Mouse (Mus musculus): ENCODE results near the gene Gipc2. TPM values are rescaled to one million over a fixed set of nuclear protein-coding genes. Genes with fewer than 3 reads are reported as not detected.

Gipc2 gene
- 171 and 172 TPM in 2 replicates for polyA plus RNA-seq (2015; fragmentation: Nextera tagmentation; extraction: Ambion mirVana)

DNA sequence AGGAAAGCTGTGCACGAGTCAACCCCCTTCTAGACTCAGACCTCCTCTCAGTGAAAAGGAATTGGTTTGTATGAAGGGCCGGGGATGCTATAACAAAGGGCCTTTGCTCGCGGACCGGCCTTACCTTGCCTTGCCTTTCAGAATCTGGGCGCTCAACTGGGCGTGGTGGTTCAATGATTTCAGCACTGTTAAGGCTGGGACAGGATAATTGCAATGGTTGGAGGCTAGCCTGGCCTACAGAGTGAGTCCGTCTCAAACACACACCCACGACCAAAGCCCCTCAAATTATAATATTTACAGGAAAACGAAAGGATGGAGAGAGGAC lies at the start of gene Gipc2:
TSS of gene Gipc2 (minus strand) at position 132 of the 325 bp plus-strand sequence.
- Histone ChIP-seq H3K9me3 (no peaks in the 10 kb centered on the region), H3K36me3 (no peaks in the 10 kb centered on the region), H3K4me3 (replicated peaks) (peak within 1 kb of the TSS; percentile 49), H3K4me1 (replicated peaks) (peaks cover 16% of the 10 kb centered on the region; the same call in 1 of the 2 replicates), H3K4me2 (replicated peaks) (peak within 1 kb of the TSS; percentile 72), H3K27ac (peak within 1 kb of the TSS; percentile 84), H3K9ac (peak within 1 kb of the TSS; percentile 50), H3K27me3 (replicated peaks) (no peaks in the 10 kb centered on the region)
- 13% methylated on average over 10 of the region's 10 CpGs for WGBS
- peak; percentile 59 for ATAC-seq

DNA sequence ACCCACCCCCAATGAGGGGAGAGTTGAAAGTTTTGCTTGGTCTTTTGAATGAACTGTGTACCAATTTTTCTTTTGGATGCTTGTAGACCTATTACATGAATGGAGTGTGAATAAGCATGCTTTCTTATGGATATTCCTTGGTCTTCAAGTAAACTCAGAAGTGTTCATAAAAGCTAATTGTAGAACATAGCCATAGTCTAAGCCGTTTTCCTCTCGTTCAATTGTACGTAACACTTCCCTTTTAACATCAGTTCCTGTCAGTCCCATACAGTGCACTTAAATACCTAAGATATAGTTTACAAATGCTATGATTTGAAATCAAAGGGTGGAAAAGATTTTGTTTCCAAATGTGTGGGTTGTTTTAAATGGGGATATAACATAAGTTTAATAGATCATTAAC lies 47.4 kb upstream of the Gipc2 start:
- no peak overlapping the region for H3K9ac ChIP-seq
- no peak for ATAC-seq
- peak overlapping the region; percentile 84 for H3K4me2 ChIP-seq (replicated peaks)
- WGBS, result 40% methylated on average over 3 of the region's 3 CpGs
- H3K27ac ChIP-seq, result no peak overlapping the region
- H3K4me3 ChIP-seq (replicated peaks), result no peak overlapping the region
- H3K9me3 ChIP-seq, result no peaks in the 10 kb centered on the region
- H3K27me3 ChIP-seq (replicated peaks), result no peaks in the 10 kb centered on the region
- peaks cover 3% of the 10 kb centered on the region for H3K36me3 ChIP-seq
- H3K4me1 ChIP-seq (replicated peaks), result peaks cover 15% of the 10 kb centered on the region; the same call in 1 of the 2 replicates

DNA sequence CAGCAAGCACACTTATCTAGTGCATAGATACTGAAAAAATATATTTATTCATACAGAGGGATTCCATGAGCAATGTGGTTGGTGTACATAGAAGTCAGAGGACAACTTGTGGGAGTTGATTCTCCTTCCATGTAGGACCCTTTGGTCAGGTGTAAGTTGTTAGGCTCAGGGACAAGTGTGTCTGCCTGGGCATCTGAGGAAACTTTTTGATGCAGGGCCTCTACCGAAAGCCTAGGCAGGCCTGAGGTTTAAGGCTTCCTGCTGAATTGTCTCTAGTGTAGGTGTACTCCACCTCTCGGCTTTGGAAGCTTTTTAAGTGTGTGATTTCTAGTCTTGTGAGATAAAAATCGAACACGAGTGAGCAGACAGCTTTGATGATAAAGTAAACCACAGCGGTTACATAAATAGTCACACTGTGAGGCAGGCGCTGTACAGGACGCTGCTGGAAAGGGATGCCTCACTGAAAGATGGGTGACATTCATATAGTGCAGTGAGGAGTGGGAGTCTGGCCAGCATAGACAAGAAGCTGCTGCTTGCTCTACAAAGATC lies 45.8 kb upstream of the Gipc2 start:
- Histone ChIP-seq H3K36me3 (no peaks in the 10 kb centered on the region), H3K27ac (0 out of 2 replicates have a peak overlapping the region, but pooled peaks have one; percentile 4), H3K27me3 (replicated peaks) (no peaks in the 10 kb centered on the region), H3K4me3 (replicated peaks) (peak overlapping the region; percentile 96), H3K4me2 (replicated peaks) (peak overlapping the region; percentile 84), H3K9ac (peak overlapping the region; percentile 100), H3K9me3 (no peaks in the 10 kb centered on the region), H3K4me1 (replicated peaks) (peaks cover 16% of the 10 kb centered on the region; the same call in 1 of the 2 replicates)
- ATAC-seq, result no peak
- 6% methylated on average over 7 of the region's 7 CpGs for WGBS

DNA sequence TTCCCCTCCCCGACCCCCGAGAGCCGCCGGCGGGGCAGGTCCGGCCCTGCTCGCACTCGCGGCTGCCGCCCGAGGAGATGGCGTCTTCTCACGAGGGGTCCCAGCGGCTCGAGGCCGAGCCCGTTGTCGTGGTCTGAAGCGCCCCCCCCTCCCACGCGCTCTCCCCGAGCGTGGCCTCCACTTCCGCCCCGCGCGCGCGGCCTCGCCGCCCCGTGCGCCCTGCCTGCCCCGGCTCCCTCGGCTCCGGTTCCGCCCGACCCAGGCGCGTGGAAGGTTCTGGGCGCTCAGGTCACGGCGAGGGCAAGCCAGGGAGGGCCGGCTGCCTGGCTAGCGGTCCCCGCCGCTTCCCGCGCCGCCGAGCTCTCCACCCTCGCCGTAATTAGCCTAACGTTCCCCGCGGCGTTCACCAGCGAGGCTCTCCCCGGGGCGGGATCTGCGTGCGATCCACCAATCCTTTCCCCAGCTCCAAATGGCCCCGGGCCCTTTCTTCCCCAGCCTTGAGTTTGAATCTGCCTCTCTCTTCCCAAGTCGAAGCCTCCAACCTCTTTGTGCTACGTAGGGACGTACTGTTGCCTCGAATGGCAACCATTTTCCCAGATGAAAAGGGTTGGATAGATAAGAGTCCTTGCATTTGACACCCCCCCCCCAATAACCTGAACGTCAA lies 44.8 kb upstream of the Gipc2 start:
- Histone ChIP-seq H3K9ac (peak overlapping the region; percentile 100), H3K4me3 (replicated peaks) (peak overlapping the region; percentile 96), H3K27ac (peak overlapping the region; percentile 99), H3K27me3 (replicated peaks) (no peaks in the 10 kb centered on the region), H3K4me2 (replicated peaks) (peak overlapping the region; percentile 84), H3K36me3 (no peaks in the 10 kb centered on the region), H3K9me3 (no peaks in the 10 kb centered on the region), H3K4me1 (replicated peaks) (peaks cover 16% of the 10 kb centered on the region; the same call in 1 of the 2 replicates)
- under 1% methylated on average over 64 of the region's 68 CpGs for WGBS
- ATAC-seq, result peak; percentile 70

DNA sequence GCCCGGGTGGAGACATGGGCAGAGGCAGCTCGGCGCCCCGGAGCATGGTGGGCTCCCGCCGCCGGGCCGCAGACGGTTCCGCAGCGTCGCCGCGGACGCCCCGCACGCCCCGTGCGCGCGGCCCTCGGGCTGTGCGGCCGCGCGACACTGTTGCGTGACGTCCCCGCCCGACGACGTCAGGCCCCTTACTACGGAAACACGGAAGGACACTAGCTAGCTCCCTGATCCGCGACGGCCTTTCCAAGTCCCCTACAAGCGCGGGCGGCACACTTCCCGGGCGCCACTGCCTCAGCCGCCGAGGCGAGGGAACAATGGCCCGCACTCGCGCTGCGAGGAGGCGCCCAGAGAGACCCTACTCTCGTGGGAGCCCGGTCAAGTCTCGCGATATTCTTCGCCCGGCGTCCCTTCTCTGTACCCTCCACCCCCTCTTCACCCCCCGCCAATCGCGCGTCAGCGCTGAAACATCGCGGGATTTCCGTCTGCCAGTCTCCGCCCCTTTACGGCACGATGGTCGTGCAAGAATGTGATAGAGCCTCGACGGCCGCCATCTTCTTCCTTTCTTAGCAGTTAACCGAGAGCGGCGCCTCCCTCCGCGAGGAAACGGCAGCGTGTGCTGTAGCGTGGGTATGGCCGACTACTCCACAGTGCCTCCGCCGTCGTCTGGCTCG lies 44.1 kb upstream of the Gipc2 start, which contains the start of the genes Dnajb4 and Fubp1:
TSS of gene Dnajb4 (minus strand) at position 336 of the 668 bp plus-strand sequence.
TSS of gene Fubp1 (plus strand) at position 456 of the 668 bp plus-strand sequence.
- peaks cover 16% of the 10 kb centered on the region; the same call in 1 of the 2 replicates for H3K4me1 ChIP-seq (replicated peaks)
- H3K9ac ChIP-seq, result peak within 1 kb of the TSS; percentile 100
- peak; percentile 96 for ATAC-seq
- H3K4me3 ChIP-seq (replicated peaks), result peak within 1 kb of the TSS; percentile 96
- no peaks in the 10 kb centered on the region for H3K27me3 ChIP-seq (replicated peaks)
- peak within 1 kb of the TSS; percentile 84 for H3K4me2 ChIP-seq (replicated peaks)
- under 1% methylated on average over 83 of the region's 85 CpGs for WGBS
- H3K36me3 ChIP-seq, result no peaks in the 10 kb centered on the region
- H3K27ac ChIP-seq, result peak within 1 kb of the TSS; percentile 99
- no peaks in the 10 kb centered on the region for H3K9me3 ChIP-seq

DNA sequence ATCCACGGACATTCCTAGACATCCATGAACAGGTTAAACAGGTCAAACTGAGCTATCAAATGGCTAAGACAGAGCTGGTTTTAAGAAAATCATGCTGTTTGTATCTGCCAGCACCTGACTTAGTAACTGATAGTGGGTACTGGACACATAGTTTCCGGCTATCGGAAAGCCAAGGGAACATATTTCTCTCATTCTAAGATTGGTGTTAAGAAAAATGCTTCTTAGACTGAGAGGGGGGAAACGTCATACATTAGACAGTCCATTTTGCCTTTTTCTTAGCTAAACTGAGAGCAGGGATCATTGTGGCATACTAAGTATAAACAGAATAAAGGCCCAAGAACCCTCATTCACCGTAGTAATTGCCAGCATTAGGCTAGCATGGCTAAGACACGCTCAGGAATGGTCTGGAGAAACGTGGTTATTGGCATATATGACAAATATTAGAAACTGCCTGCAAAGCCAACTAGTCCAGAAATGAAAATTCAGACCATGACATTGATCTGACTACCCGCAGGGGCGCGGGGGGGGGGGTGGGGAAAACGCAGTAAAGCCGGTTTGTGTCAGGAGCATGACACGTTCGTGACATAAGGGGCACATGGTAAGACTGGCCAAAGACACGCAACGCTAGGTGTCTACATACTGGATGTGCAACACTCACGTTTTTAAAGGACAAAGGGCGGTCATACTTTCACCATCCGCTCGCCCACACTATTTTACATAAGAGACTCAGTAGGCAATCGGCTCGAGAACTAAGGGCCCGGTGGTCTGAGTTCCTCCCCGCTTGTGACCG lies 43.3 kb upstream of the Gipc2 start:
- Histone ChIP-seq H3K4me3 (replicated peaks) (peak overlapping the region; percentile 96), H3K27me3 (replicated peaks) (no peaks in the 10 kb centered on the region), H3K36me3 (no peaks in the 10 kb centered on the region), H3K9ac (peak overlapping the region; percentile 96), H3K27ac (peak overlapping the region; percentile 99), H3K4me2 (replicated peaks) (peak overlapping the region; percentile 57), H3K4me1 (replicated peaks) (peaks cover 16% of the 10 kb centered on the region; the same call in 1 of the 2 replicates), H3K9me3 (no peaks in the 10 kb centered on the region)
- 3% methylated on average over 25 of the region's 25 CpGs for WGBS
- peak; percentile 29 for ATAC-seq

DNA sequence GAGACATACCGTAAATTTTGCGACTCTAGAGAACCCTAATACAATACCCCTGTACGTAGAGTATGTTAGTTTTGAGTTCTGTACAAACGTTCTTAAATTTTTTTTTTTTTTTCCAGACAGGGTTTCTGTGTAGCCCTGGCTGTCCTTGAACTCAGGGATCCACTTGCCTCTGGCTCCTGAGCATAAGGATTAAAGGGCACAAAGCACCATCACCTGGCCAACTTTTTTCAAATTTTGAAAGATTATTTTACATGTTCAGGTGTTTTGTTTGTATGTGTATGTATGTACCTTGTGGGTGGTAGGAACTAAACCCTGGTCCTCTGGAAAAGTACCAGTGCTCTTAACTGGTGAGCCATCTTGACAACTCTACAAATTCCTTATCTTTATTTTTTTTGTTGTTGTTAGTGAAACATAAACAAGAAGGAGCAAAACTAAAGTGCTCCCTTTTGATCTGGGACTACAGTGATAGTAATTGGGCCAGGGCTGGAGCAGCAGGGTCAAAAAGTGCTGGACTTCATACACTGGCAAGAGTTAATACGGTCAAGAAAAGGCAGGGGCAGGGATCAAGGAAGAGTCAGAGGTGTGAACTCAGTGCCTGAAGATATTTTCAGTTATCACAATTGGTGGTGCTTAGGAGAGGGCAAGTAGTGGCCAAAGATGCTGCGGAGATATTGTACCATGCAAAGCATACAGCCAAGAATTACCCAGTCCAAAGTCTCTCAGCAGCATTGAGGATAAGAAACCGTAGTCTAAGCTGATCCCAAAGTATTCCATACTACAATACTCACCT lies 42.3 kb upstream of the Gipc2 start:
- H3K27ac ChIP-seq, result no peak overlapping the region
- H3K4me3 ChIP-seq (replicated peaks), result no peak overlapping the region
- no peak for ATAC-seq
- H3K9me3 ChIP-seq, result no peaks in the 10 kb centered on the region
- H3K4me2 ChIP-seq (replicated peaks), result no peak overlapping the region
- WGBS, result 79% methylated on average over 7 of the region's 7 CpGs
- H3K27me3 ChIP-seq (replicated peaks), result no peaks in the 10 kb centered on the region
- H3K4me1 ChIP-seq (replicated peaks), result peaks cover 16% of the 10 kb centered on the region; the same call in 1 of the 2 replicates
- no peak overlapping the region for H3K9ac ChIP-seq
- H3K36me3 ChIP-seq, result no peaks in the 10 kb centered on the region

DNA sequence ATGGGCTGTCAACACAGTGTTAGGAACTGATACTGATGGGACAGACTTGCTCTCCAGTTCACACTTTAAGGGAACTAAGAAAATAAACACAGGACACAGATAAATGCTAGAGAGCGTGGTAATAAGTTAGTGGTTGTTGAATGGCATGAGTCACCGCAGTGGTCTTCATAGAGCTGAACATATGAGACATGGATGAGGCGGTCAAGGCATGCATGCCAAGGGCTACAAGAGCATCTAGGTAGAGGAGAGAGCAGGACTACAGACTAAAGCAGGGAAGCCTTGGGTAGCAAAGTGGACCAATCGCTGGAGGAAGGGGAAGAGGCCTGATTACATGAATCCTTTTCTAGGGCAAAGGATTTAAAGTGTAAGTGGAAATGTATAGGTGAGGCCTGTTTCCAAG lies 41.1 kb upstream of the Gipc2 start:
- Histone ChIP-seq H3K4me1 (replicated peaks) (peaks cover 9% of the 10 kb centered on the region; the same call in 1 of the 2 replicates), H3K27me3 (replicated peaks) (no peaks in the 10 kb centered on the region), H3K9ac (no peak overlapping the region), H3K4me3 (replicated peaks) (no peak overlapping the region), H3K4me2 (replicated peaks) (no peak overlapping the region), H3K9me3 (no peaks in the 10 kb centered on the region), H3K27ac (no peak overlapping the region), H3K36me3 (no peaks in the 10 kb centered on the region)
- no peak for ATAC-seq
- 93% methylated on average over 4 of the region's 4 CpGs for WGBS

DNA sequence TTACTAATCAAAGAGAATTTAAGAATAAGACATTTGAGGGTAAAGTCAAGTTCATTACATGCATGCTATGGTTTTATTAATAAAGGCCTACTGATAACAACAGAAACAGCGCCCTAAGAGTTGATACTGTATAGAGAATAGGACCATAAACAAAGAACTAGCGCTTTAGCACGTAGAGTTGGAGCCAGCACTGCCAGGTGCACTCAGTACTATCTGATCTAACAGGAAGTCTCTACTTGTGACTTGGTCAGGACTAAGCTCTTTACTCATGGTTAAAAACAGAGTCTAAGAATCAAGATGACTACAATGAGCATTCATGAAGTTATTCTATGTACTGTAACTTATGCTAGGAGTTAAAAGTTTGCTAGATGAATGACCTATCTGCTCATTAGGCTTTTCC lies 38.5 kb upstream of the Gipc2 start:
- Histone ChIP-seq H3K9ac (no peak overlapping the region), H3K4me2 (replicated peaks) (no peak overlapping the region), H3K27ac (no peak overlapping the region), H3K27me3 (replicated peaks) (no peaks in the 10 kb centered on the region), H3K4me1 (replicated peaks) (peaks cover 9% of the 10 kb centered on the region; the same call in 1 of the 2 replicates), H3K9me3 (no peaks in the 10 kb centered on the region), H3K36me3 (no peaks in the 10 kb centered on the region), H3K4me3 (replicated peaks) (no peak overlapping the region)
- peak; percentile 68 for ATAC-seq
- 63% methylated on average over 3 of the region's 3 CpGs for WGBS

DNA sequence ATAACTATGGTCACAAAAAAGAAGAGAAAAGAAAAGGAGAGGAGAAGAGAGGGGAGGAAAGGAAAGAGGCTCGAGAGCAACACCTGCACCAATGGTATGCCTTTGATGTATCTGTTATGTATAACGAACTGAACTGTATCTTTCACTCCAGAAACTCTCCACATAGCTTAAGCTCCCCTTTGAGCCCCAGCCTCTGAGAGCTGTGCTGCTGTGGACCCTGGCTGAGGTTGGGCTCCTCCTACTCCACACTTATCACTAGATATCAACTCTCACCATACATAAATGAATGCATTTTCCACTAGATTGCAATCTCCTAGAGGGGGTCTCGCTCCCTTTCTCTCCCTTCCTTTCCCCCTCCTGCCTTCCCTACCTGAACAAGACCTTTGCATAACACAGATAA lies 38.0 kb upstream of the Gipc2 start:
- WGBS, result 65% methylated on average over 3 of the region's 3 CpGs
- H3K9me3 ChIP-seq, result no peaks in the 10 kb centered on the region
- ATAC-seq, result no peak
- no peaks in the 10 kb centered on the region for H3K36me3 ChIP-seq
- H3K4me3 ChIP-seq (replicated peaks), result no peak overlapping the region
- H3K9ac ChIP-seq, result no peak overlapping the region
- peaks cover 6% of the 10 kb centered on the region; the same call in 1 of the 2 replicates for H3K4me1 ChIP-seq (replicated peaks)
- no peak overlapping the region for H3K27ac ChIP-seq
- no peaks in the 10 kb centered on the region for H3K27me3 ChIP-seq (replicated peaks)
- no peak overlapping the region for H3K4me2 ChIP-seq (replicated peaks)

DNA sequence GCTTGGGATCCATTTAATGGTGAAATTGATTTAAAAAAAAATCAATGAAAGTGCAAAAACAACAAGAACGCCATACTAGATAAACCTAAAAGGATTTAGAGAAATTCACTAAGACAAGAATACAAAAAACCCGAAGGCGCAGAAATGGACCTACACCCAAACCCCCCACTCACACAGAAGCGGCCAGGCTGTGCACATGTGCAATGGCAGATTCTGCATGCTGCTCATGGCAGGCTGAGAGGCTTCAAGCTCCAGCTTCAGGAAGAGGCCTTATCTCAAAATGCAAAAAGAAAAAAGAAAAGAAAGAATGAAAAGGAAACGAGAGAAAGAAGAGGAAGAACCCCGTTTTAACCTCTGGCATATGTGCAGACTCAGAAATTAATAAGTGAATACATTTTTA lies 37.4 kb upstream of the Gipc2 start:
- WGBS, result 85% methylated on average over 6 of the region's 6 CpGs

More for the DNA sequence above, 37.4 kb upstream of the Gipc2 start:
- Histone ChIP-seq H3K4me3 (replicated peaks) (no peak overlapping the region), H3K4me1 (replicated peaks) (peaks cover 3% of the 10 kb centered on the region; the same call in 1 of the 2 replicates), H3K9me3 (no peaks in the 10 kb centered on the region), H3K27me3 (replicated peaks) (no peaks in the 10 kb centered on the region), H3K36me3 (no peaks in the 10 kb centered on the region), H3K27ac (no peak overlapping the region), H3K4me2 (replicated peaks) (no peak overlapping the region), H3K9ac (no peak overlapping the region)
- ATAC-seq, result no peak
